Mouse (Mus musculus): Measurements from ENCODE around the gene Fam229b.

Fam229b gene

DNA sequence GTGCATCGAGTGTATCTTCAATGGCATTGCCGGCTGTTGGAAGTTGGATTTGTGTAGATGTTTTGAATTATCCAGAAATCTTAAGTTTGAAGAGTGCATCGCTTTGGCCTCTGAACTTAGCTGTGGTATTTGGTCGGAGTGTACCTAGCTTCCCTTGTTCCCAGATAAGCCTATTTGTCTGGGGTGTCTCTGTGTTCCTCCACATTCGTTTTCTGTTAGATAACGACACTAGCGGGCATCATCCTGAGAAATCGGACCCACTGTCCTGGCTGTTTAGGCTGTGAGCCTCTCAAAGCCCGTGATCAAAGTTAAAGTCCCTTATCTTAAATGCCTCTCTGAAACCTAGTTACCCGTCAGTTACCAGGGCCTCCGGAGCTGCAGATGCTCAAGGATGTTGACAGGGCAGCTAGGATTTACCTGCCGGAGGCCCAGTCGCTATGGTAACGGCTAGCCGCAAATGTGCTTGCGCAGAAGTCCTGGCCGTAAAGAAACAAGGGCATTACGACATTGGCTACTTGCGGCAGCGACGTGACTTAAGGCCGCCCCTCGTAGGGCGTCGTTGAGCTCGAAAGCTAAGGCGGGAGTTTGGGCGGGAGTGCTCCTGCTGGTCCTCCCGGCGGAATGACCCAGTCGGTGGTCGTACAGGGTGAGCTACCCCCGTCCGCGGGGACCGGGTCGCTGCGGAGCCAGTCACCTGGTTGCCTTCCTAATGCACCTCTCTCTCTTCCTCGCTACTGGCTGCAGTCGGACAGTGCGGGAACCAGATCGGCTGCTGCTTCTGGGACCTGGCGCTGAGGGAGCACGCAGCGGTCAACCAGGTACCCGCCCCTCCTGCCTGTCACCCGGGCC lies at the start of gene Fam229b, which contains the start of gene Tube1:
Gene Fam229b, minus strand, starts transcription at position 453 of the 849 bp plus-strand sequence.
Gene Tube1, plus strand, starts transcription at position 515 of the 849 bp plus-strand sequence.
- DNase-seq (ENCODE audit: low spot score) = peak; percentile 91

DNA sequence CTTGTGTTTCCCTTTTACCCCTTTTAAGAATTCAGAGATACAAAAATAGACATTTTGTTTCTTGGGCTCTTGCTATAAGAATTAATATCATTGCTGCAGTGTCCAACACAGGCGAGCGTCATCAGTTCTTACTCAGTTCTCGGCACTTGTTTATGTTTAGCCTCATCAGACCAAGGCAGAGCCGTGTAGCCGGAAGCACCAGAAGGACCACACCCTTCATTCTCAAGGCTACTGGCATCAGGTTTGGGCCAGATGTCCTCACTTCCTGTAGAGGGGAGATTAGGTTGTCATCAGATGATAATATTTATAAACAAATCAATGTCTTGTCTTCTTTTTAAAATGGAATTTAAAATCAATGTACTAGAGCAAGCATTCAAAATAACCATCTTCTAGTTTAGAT lies 43.3 kb upstream of the Fam229b start:
- no peak for DNase-seq (ENCODE audit: low spot score)

DNA sequence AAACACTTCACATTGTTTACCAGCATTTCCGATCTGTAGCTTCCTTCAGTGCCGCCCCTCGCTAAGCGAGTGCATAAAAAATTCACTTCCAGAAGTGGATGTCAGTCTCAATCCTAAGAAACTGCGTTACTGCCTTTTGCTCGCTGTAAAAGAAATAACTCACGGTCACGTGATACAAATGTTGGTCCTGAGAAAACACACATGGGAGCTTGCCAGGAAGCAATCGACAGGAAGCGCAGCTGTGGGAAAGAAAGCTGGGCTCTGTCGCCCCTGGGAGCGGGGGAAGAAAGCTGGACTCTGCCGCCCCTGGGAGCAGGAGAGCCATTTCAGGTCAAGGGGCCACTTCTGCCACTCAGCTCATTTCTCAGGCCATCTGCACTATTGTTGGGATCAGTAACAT lies 39.4 kb upstream of the Fam229b start:
- DNase-seq (ENCODE audit: low spot score) = no peak

DNA sequence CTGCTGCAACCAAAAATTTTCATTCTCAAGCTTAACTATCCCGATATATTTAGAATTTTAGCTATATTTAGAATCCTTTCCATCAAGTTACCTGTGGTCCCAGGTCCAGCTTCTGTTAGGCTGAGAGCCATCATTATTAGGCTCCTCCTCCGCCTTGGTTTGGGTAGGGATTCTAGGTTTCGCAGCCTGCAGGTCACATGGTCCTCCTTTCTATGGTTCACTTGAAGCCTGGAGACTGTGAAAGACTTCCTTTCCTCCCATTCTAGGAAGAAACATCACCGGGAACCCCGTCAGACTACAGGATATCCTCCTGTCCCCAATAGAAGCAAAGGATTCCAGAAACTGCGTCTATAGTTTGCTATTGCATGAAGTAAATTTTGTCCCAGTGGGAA lies 38.8 kb upstream of the Fam229b start:
- no peak for DNase-seq (ENCODE audit: low spot score)

DNA sequence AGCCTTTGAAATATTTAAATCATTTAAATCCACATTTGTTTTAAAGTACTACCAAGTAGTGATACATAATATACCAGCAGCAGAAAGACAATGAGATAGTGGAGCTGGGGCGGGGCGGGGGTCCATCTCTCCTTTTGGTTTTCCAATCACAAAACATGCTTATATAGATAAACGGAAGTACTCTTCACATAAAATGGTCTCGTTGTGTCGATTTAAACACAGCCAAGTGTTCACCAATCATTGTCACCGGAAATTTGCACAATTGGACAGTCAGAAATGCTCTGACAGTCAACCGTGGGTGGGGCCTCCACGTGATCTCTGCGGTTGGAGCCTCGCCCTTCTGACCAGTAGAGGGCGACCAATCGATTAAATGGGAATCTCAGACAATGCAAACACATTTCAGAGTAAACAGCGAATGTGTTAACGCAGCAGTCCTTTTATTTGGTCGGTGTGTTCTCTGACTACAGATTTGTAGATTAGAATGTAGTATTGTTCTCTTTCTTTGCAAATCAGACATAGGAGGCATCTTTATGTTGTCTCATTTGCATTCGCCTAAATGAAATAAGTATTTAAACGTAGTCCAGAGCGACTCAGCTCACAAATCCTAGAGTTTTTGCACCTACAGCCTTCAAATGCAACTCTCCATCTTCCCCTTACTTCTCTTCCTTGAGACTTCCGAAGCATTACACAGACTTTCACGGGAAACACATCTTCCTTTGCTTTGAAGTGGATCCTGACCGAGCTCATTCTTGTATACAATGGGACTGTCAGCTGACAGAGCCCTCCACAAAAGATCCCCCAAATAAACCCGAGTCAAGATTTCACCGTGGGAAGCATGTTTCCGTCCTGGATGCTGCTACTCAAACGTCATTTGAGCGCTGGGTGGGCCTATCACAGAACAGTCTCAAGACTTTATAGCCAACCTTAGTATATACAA lies 38.2 kb upstream of the Fam229b start:
- peak; percentile 92 for DNase-seq (ENCODE audit: low spot score)

DNA sequence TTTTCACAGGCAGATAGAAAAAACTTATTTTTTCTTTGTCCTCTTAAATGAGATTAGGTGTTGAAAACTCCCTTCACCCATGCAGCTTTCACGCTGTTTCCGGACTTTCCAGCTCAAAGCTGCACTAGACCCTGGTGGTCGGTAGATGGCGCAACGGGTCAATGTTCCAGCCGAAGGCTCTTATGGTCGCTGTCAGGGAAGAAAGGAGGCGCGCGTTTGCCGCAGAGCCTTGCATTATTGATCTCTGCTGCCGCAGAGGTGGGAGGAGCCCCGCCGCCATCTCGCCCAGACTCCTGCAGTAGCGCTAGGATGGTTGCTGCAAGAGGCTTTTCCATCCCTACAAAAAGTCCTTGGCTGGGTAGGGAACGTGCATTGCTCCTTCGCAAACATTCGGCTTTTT lies 37.4 kb upstream of the Fam229b start:
- DNase-seq (ENCODE audit: low spot score) = peak; percentile 89

DNA sequence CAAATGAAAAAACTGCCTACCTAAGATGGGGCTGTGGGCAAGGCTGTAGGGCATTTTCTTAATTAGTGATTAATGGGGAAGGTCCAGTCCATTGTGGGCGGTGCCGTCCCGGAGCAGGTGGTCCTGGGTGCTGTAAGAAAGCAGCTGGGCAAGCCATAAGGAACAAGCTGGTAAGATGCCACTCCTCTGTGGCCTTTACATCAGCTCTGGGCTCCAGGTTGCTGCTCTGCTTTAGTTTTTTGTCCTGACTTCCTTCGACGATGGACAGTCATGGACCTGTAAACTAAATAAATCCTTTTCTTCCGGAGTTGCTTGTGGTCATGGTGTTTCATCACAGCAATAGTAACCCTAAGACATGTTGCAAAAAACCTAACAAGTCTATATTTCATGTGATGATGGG lies 37.0 kb upstream of the Fam229b start:
- no peak for DNase-seq (ENCODE audit: low spot score)

DNA sequence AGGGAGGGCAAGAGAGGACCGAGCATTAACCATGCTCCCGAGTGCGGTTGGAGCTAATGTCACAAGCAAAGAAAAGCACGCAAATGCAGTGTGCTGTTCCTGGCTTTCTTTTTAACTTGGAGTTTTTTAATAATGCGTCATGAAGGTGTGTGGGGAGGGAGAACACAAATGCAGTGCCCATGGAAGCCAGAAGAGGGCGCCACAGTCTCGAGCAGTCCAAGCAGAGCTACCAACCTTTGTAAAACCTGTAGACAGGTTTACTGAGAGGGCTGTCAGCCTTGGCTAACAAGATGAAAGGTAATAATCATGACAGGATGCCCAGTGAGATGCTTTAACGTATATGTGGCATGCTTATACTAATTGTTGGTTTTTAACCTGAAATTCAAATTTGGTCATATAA lies 36.5 kb upstream of the Fam229b start:
- peak; percentile 67 for DNase-seq (ENCODE audit: low spot score)

DNA sequence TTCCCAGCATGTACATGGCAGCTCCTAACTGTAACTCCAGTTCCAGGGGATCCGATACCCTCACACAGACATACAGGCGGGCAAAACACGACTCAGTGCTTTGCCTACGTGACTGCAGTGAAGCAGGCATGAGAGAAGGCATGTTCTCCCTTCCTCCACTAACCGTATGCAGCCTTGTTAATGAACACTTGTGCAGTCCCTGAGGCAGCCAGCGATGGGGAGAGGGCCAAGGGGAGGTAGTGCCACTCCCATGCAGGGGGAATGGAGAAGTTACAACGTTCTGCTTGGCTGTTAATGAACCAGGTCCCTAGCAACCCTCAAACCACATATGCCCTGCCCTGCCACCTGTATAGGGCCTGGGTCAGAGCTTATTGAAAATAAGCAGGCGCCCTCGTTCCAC lies 35.9 kb upstream of the Fam229b start:
- DNase-seq (ENCODE audit: low spot score) = no peak

DNA sequence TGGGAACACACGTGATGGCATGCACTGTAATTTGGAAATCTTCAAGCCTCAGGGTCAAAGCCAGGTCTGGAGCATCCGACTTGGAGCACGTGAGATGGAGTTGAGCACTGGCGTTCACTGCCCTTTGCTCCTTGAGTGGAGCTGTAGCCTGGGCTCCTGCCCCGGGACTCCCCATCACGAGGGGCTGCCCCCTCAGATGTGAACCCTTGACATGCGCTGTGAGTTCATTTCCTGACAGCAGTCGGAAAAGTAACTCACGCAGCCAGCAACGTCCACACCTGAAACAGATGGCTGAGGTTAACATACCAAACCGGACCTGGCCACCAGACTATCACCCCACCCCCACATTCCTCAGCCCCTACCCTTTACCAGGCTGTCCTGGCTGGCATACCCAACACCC lies 33.9 kb upstream of the Fam229b start:
- no peak for DNase-seq (ENCODE audit: low spot score)

DNA sequence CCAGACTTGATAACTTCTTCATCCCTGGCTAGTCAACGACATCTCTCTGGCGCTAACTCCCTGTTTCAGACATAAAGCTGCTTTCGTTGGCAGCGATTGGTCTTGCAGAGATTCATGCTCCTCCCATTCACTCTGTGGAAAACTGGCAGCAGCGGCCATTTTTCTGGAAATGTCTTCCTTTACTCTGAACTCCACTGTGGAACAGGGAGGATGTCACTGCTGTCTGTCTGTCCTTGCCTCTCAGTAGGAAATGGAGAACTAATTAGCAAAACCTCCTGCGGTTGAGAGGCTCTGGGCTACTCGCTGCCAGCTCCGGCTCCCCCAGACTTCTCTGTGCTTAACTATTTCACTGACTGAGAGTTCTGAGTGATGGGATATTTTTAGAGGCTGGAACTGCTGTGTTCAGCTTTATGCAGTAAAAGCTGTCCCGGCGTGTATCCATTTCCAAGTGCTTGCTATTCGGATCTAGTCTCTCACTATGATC lies 32.0 kb upstream of the Fam229b start:
- DNase-seq (ENCODE audit: low spot score) = peak; percentile 36

DNA sequence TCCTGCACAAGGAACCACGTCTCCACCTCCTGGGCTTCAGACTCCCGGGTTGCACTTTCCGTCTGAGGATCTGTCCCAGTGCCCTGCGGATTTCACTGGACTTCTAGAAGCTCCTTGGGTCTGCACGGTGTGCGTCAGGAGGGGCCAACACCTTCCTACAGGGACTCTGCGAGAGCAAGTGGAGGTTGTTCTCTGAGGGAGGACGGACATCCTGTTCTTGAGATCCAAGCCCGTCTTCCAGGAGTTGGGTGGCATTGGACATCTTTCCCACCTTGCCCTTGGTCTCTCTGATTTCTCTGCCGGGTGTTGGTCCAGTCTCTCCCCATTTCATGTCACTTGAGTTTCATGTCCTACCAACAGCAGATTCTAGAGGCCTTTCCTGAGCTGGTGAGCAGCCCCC lies 30.0 kb upstream of the Fam229b start, which contains the start of gene Ccn6:
Gene Ccn6, minus strand, starts transcription at position 101 of the 400 bp plus-strand sequence.
- DNase-seq (ENCODE audit: low spot score) = no peak

DNA sequence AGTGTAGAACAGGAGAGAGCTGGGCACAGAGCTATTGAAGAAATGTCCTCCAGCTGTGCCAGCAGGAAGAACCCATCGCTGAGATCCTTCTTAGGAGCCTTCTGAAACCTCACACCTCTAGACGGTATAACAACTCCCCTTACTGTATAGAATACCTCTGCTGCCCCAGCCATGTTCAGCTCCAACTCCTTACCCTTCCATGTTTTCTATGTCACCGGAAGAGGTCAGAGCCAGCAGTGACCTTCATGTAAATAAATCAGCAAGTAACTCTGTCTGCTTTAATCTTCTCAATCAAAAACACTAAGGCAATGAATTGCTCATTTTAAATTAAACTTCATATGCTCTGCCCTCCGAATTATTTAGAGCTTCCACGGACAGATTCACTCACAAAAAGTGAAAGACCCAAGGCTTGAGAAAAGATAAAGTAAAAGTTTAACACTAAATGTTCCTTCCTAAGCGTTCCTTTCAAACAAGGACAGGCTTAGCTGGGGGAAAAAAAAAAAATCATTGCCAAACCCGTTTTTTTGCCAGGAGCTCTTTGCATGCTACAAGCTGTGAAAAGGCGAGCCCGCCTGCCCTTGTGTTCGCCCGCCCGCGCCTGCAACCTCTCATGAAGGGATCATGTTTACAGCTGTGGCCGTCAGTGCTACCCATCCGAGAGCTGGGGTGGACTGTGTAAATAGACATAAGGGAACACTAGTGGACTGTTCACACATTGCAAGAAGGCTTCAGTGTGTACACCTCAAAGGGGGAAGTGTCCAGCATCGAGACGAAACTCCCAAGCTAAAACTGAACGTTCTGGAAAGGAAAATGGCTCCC lies 29.2 kb upstream of the Fam229b start:
- DNase-seq (ENCODE audit: low spot score) = no peak

DNA sequence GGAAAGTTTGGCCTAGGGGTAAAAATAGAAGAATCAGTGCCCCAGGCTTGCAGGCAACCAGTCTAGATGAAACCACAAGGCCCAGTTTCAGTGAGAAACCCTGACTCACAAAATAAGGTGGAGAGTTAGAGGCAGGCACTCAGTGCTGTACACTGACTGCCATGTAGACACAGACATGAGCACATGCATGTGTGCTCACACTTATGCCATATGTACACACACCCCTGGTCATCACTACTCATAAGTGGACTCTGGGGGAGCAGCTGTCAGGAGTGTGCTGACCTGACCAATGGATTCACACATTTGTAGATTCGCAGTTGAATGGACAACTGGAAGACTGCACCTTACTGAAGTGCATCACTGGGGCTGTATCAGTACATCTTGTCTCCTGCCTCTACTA lies 27.7 kb upstream of the Fam229b start:
- no peak for DNase-seq (ENCODE audit: low spot score)

DNA sequence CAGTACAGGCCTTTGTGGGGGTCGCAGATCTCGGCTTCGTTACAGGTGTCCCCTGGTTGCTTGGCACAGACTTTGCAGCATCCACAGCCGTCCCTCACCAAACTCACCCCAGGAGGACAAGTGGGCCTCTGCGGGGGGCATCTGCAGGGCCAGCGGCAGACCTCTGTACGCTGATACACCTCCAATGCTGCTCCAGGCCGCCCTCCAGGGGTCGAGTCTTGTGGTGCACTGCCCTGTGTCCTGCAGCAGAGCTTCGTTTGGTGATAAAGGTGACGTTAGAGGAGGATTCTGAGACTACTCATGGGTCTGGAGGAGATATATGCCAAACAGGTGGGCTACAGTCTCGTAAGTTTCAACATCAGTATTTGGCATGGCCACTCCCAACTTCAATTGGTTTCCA lies 24.6 kb upstream of the Fam229b start:
- no peak for DNase-seq (ENCODE audit: low spot score)

DNA sequence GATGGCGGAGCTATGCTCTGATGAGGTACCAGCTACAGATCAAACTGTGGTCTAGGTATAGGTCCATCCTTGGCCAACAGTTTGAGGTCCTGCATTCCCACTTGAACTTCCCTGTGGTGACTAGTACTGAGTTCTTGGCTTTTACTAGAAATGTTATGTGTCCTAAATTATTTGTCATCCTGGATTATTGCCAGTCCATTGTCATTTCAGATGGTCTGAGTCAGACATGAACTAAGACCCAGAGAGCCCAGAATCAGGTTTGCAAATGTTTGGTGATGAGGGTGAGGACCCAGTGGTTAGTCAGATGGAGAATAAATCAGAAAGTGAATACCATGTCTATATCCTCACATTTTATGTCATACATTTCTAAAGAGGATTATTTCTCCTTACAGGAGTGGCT lies 23.6 kb upstream of the Fam229b start:
- DNase-seq (ENCODE audit: low spot score) = no peak

DNA sequence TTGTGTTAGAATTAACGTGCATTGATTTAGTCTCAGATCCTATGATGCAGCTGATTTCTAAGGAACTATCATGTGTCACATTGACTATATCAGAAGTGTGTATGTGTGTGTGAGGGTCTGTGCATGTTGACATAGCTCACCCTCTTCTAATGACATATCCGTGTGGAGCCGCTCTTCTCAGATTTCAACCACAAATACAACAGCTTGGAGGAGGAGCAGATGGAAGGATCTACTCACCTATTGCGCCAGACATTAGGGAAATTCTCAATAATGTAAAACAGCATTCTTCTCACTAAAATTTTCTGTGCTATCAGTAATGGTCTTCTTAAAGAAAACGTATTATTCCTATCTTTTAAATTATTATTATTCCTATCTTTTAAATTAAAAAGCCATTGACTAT lies 23.0 kb upstream of the Fam229b start:
- no peak for DNase-seq (ENCODE audit: low spot score)

DNA sequence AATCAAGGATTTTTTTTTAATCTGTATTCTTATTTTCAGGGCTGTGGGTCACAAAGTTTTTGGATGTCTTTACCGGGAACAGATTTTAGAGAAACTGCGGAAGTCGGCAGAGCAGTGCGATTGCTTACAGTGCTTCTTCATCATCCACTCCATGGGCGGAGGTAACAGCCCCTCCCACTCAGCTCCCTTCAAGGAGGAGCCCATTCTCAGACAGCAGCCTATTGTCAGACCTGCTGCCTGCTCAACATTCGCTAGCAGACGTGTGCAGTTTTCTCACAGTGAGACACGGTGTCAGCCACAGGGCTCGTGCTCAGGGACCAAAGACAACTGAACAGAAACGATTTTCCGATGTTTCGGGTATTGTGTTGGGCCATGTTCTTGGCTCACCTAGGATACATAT lies 8.5 kb upstream of the Fam229b start:
- no peak for DNase-seq (ENCODE audit: low spot score)

DNA sequence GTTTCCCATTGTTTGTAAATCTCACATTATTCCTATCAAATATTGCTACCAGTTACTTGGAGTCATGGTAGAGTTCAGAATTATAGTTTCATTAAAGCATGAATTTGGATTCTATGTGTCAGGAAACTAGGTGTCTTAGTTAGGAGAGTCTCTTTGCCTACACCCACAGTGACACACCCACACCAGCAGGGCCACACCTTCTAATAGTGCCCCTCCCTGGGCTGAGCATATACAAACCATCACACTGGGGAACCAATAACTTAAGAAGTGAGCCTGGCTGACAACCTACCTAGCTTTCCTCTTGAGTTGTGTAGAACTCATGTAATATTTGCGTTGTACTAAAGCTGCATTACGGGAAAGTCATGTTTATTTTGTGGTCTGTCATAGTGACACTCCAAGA lies 7.7 kb upstream of the Fam229b start:
- DNase-seq (ENCODE audit: low spot score) = no peak

DNA sequence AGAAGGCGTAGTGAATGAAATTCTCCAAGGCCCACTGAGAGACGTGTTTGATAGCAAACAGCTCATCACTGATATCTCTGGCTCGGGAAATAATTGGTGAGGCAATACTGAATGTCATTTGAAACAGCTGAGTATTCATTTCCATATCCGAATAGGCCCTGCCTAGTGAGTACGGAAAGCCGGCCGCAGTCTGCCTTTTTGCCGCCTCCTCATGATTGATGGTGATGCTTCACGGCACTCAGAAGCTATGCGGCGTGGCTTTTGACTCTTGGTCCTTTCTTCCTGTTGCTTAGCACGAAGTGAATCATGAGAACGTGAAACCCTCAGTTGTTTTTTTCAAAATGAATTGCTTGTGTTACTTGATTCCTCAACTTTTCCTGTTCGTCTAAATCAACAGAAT lies 7.1 kb upstream of the Fam229b start:
- DNase-seq (ENCODE audit: low spot score) = no peak

DNA sequence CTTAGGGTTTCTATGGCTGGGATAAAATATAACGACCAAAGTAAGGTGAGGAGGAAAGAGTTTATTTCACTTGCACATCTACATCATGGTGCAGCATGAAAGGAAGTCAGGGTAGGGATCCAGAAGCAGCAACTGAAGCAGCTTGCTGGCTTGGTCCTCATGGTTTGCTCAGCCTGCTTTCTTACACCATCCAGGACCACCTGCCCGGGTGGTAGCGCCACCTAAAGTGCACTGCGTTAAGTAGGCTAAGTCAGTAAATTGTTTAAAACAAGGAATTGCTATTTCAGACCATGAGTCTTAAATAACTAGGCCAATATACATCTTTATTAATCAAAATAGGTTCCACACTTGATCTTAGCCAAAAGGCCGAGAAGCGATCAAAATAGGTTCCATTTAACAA lies 5.0 kb upstream of the Fam229b start:
- DNase-seq (ENCODE audit: low spot score) = no peak

DNA sequence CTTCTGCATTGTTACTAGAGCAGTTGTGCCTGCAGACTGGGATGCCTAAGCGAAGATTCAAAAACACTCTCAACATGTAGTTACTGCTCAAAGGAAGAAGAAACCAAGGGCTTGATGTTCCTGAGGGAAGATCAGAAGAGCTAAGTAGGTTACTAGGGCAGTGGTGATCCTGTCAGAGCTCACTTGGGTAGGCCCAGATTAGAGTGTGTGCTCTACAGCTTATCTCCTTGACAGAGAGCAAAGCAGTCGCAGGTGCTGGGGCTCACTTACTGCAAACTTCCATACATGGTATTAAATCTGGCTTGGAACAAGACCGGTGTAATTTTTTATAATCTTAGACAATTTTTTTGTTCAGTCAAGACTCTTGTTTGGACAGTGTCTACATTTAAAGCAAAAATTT lies 4.1 kb upstream of the Fam229b start:
- no peak for DNase-seq (ENCODE audit: low spot score)

Data from left cerebral cortex, adult 11 months (tissue).